Mouse (Mus musculus): ENCODE results near the gene Wdr34.

The Wdr34 gene

GRCm38 (mm10) chr2:30048699-30049388 lies at the start of gene Wdr34:
Wdr34 (minus strand) TSS chr2:30048881.
- DNase-seq = peak; percentile 99

- peak; percentile 60 for DNase-seq
Measured at GRCm38 (mm10) chr2:30095882-30096527, 47.3 kb upstream of the Wdr34 start.

GRCm38 (mm10) chr2:30094208-30094588 lies 45.5 kb upstream of the Wdr34 start:
- DNase-seq = no peak

GRCm38 (mm10) chr2:30093471-30094207 lies 45.0 kb upstream of the Wdr34 start, which contains the start of gene Zdhhc12:
Zdhhc12 (minus strand) TSS chr2:30093648.
- DNase-seq = peak; percentile 89

- DNase-seq = no peak
Measured at GRCm38 (mm10) chr2:30092280-30092918, 43.7 kb upstream of the Wdr34 start.

- no peak for DNase-seq
Measured at GRCm38 (mm10) chr2:30091521-30091920, 42.8 kb upstream of the Wdr34 start.

GRCm38 (mm10) chr2:30087310-30087709 lies 38.6 kb upstream of the Wdr34 start:
- DNase-seq = no peak

GRCm38 (mm10) chr2:30084632-30085031 lies 36.0 kb upstream of the Wdr34 start:
- no peak for DNase-seq

GRCm38 (mm10) chr2:30084113-30084512 lies 35.4 kb upstream of the Wdr34 start:
- DNase-seq = no peak

- DNase-seq = no peak
Measured at GRCm38 (mm10) chr2:30080181-30080800, 31.6 kb upstream of the Wdr34 start.

GRCm38 (mm10) chr2:30078760-30079159 lies 30.1 kb upstream of the Wdr34 start:
- DNase-seq = no peak

GRCm38 (mm10) chr2:30078349-30078712 lies 29.6 kb upstream of the Wdr34 start:
- no peak for DNase-seq

- DNase-seq = peak; percentile 77
Measured at GRCm38 (mm10) chr2:30077502-30078348, 29.0 kb upstream of the Wdr34 start, which contains the start of gene Pkn3. Pkn3 (plus strand) TSS chr2:30077684.

- no peak for DNase-seq
Measured at GRCm38 (mm10) chr2:30076959-30077358, 28.3 kb upstream of the Wdr34 start.

- DNase-seq = no peak
Measured at GRCm38 (mm10) chr2:30076439-30076838, 27.8 kb upstream of the Wdr34 start.

- no peak for DNase-seq
Measured at GRCm38 (mm10) chr2:30075625-30076024, 26.9 kb upstream of the Wdr34 start.

GRCm38 (mm10) chr2:30073285-30073684 lies 24.6 kb upstream of the Wdr34 start:
- no peak for DNase-seq

- no peak for DNase-seq
Measured at GRCm38 (mm10) chr2:30072875-30073274, 24.2 kb upstream of the Wdr34 start.

- DNase-seq = no peak
Measured at GRCm38 (mm10) chr2:30067962-30068361, 19.3 kb upstream of the Wdr34 start.

- DNase-seq = peak; percentile 42
Measured at GRCm38 (mm10) chr2:30067031-30067888, 18.6 kb upstream of the Wdr34 start.

Measured in right cerebral cortex, postnatal 14 days (tissue).